Mouse (Mus musculus) liver, adult 2 months (tissue): ENCODE data around the gene Xpo4. TPM values are rescaled to one million over a fixed set of nuclear protein-coding genes. Genes with fewer than 3 reads are reported as not detected.

Experiments used
- DNase-seq: peaks from one replicate; pipeline ENCODE4 v3.0.0-alpha.2; 2011; ENCODE audit warnings: low read depth, low spot score; ENCODE audit errors: extremely low read depth
- H3K27ac ChIP-seq: fragments of 200-500 bp; replicated peaks from 2 replicates; pipeline ENCODE4 v1.5.1; 2012; ENCODE audit warnings: low read depth, mild to moderate bottlenecking, control low read depth, inconsistent platforms, low read length; ENCODE audit not compliant: insufficient read depth
- H3K27me3 ChIP-seq: fragments of 200-500 bp; 2 replicates; pipeline ENCODE4 v1.6.1; 2012; ENCODE audit warnings: mild to moderate bottlenecking, moderate library complexity, low read length, inconsistent platforms; ENCODE audit not compliant: control insufficient read depth, insufficient read depth
- H3K36me3 ChIP-seq: fragments of 200-500 bp; 2 replicates; pipeline ENCODE4 v1.6.1; 2012; ENCODE audit warnings: low read length, inconsistent platforms; ENCODE audit not compliant: control insufficient read depth, insufficient read depth
- H3K4me1 ChIP-seq: fragments of 200-500 bp; 2 replicates; pipeline ENCODE4 v1.6.1; 2011; ENCODE audit warnings: low read length; ENCODE audit not compliant: control insufficient read depth, insufficient read depth
- H3K4me3 ChIP-seq: fragments of 200-500 bp; 2 replicates; pipeline ENCODE4 v1.5.1; 2011; ENCODE audit warnings: low read depth, mild to moderate bottlenecking, control low read depth, low read length, moderate library complexity; ENCODE audit not compliant: insufficient read depth
- H3K79me2 ChIP-seq: fragments of 200-500 bp; 2 replicates; pipeline ENCODE4 v1.6.1; 2012; ENCODE audit warnings: inconsistent platforms, mild to moderate bottlenecking, low read length, moderate library complexity; ENCODE audit not compliant: control insufficient read depth, insufficient read depth
- H3K9ac ChIP-seq: fragments of 200-500 bp; 2 replicates; pipeline ENCODE4 v1.6.1; 2012; ENCODE audit warnings: low read depth, mild to moderate bottlenecking, control low read depth, inconsistent platforms, low read length
- CTCF ChIP-seq: fragments of 200-500 bp; IDR thresholded peaks from 2 replicates; pipeline ENCODE4 v1.5.1; 2011; ENCODE audit warnings: low read depth, low read length, control low read depth
- POLR2A ChIP-seq: fragments of 200-500 bp; IDR thresholded peaks from 2 replicates; pipeline ENCODE4 v1.6.1; 2011; ENCODE audit warnings: low read length, control low read depth; ENCODE audit not compliant: insufficient read depth; ENCODE audit errors: extremely low read depth
- WGBS: fragments of 180-500 bp; shearing (Covaris S2); methylation state at CpG from one replicate; pipeline ENCODE4 v1.1.7; 2018; 5-methylcytosine and 5-hydroxymethylcytosine counted together
- polyA plus RNA-seq: library from polyadenylated mRNA; depleted of rRNA; stranded (reverse); fragments of >200 nt; gene quantifications from 2 replicates; pipeline ENCODE4 v1.2.3, GENCODE M21; 2012
- total RNA-seq: library from RNA; depleted of rRNA; stranded (reverse); fragments of >200 nt; gene quantifications from 2 replicates; pipeline ENCODE4 v1.2.3, GENCODE M21; 2014

Xpo4 gene
- total and polyA plus RNA-seq, 2 experiments: 1.6 to 8.1 TPM

DNA sequence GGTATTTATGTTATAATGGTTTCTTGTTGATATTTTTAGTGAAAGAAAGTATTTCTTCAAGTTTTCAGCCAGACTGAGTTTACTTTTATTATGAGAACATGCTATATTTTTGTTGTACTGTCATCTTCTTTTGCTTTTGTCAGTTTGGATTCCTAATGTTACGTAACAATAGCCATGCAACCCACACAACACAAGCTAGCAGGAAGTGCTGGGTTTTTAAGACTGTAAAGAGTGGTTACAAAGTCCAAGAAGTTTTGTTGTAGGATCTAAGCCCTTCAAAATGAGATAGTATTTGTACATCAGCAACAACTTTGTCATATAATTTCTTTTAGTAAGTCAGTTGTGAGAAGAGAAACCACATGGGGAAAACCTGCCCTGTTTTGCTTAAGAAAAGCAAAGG, 47.6 kb downstream of the Xpo4 start:
- no peaks in the 10 kb centered on the region for H3K4me1 ChIP-seq
- WGBS: 91% methylated on average over 1 of the region's 1 CpGs
- H3K27me3 ChIP-seq: no peaks in the 10 kb centered on the region

DNA sequence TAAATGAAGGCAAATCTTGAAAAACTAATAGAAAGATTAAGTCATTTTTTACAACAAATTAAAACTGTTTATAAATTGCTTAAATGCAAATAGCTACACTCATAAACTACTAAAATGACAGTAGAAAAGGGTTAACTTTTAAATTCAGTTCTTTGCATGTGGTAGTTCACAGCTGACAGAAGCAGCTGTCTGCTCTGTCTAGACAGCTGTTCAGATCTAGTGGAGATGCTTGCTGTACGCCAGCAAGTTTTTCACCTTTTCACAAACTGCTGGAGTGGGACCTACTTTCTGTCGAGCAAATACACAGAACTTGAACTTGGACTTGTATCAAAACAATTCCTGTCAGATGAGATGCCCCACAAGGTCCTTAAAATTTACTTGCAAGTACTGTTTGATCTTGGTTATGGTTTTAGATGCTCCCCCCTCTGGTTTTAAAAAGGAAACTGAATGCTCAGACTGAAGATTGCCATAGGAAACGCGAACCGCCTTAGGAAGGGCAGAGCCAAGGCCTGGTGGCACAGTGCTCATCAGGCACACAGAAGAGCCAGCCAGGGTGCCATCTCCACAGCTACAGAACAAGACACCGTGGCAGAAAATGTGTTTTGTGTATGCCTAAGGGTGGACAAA, 48.8 kb downstream of the Xpo4 start:
- H3K4me1 ChIP-seq: no peaks in the 10 kb centered on the region
- H3K4me3 ChIP-seq: no peak overlapping the region
- H3K27me3 ChIP-seq: no peaks in the 10 kb centered on the region
- H3K9ac ChIP-seq: no peak overlapping the region
- H3K27ac ChIP-seq: no peak overlapping the region
- no peak for DNase-seq
- no peaks in the 10 kb centered on the region for H3K79me2 ChIP-seq
- 82% methylated on average over 6 of the region's 6 CpGs for WGBS
- no peak for TF ChIP-seq POLR2A
- TF ChIP-seq CTCF: no peak
- H3K36me3 ChIP-seq: peaks cover 5% of the 10 kb centered on the region; the same call in 1 of the 2 replicates

More for the DNA sequence above, 47.6 kb downstream of the Xpo4 start:
- Histone ChIP-seq H3K4me3 (no peak overlapping the region), H3K9ac (no peak overlapping the region), H3K36me3 (peaks cover 7% of the 10 kb centered on the region), H3K79me2 (no peaks in the 10 kb centered on the region), H3K27ac (no peak overlapping the region)
- DNase-seq: no peak
- no peak for TF ChIP-seq POLR2A
- no peak for TF ChIP-seq CTCF

DNA sequence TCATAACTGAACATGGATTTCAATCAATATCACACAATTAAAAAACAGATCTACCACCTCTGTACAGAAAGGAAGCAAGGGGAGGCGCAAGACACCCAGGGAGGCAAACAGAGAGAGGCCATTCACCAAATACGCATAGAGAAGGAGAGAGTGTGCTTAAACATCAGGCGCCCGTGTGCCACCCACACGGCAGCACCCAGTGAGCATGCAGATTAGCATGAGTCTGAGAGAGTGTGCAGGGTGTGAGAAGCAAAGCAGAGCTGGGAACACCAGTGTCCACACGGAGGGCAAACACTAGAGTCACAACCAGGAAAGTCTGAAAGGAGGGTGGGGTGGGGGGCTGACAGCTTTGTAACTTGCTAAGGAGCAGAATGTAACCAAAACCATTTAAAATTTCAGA, 49.4 kb downstream of the Xpo4 start:
- WGBS: 90% methylated on average over 6 of the region's 6 CpGs
- H3K27me3 ChIP-seq: no peaks in the 10 kb centered on the region

DNA sequence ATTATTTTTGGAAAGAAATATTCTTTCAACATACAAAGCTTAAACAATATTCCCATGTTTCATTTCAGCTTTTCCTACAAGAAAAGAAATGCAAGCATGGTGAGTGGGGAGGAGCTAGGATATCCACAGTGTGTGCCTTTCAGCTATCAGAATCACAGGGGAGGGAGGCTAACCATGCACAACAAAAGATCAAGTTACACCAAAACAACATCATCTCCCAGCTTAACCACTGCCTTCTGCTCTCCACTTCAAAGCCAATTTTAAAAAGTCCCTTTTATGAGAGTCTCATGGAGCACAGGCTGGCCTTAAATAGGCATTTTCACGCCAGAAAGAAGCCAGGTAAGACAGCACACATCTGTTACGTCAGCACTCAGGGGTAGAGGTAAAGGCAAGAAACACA, 54.2 kb downstream of the Xpo4 start:
- Histone ChIP-seq H3K27ac (no peak overlapping the region), H3K4me3 (no peak overlapping the region), H3K36me3 (0 out of 2 replicates have a peak, but pooled peaks cover 2% of the 10 kb centered on the region), H3K4me1 (no peaks in the 10 kb centered on the region), H3K79me2 (no peaks in the 10 kb centered on the region), H3K9ac (no peak overlapping the region), H3K27me3 (no peaks in the 10 kb centered on the region)
- TF ChIP-seq POLR2A (no peak), CTCF (no peak)
- no peak for DNase-seq
- 99% methylated on average over 2 of the region's 2 CpGs for WGBS

More for the DNA sequence above, 49.4 kb downstream of the Xpo4 start:
- no peak overlapping the region for H3K27ac ChIP-seq
- DNase-seq: no peak
- no peak overlapping the region for H3K9ac ChIP-seq
- no peaks in the 10 kb centered on the region for H3K79me2 ChIP-seq
- peaks cover 5% of the 10 kb centered on the region; the same call in 1 of the 2 replicates for H3K36me3 ChIP-seq
- TF ChIP-seq CTCF (no peak), POLR2A (no peak)
- no peak overlapping the region for H3K4me3 ChIP-seq
- H3K4me1 ChIP-seq: no peaks in the 10 kb centered on the region

DNA sequence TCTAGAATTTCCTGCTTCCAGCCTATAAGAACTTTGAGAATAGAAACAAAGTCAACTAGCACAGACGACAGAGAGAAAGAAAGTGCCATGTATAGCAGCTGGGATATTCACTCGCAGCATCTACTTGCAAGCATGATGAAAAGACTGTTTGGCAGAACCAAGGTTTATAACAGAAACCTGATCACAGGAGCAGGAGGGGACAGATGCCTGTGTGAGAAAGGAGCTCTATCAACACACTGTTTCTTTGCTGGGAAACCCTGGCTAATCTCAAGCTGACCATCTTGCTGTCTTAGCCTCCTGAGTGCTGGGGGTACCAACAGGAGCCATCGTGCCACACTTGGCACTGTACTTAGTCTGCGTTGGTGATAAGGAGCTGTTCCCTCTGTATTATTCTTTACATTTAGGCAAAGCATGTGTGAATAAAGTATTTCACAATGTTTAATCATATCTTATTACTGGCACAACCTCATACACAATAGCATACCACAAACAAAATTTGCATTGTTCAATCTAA, 55.4 kb downstream of the Xpo4 start:
- no peak for DNase-seq
- 94% methylated on average over 4 of the region's 4 CpGs for WGBS

DNA sequence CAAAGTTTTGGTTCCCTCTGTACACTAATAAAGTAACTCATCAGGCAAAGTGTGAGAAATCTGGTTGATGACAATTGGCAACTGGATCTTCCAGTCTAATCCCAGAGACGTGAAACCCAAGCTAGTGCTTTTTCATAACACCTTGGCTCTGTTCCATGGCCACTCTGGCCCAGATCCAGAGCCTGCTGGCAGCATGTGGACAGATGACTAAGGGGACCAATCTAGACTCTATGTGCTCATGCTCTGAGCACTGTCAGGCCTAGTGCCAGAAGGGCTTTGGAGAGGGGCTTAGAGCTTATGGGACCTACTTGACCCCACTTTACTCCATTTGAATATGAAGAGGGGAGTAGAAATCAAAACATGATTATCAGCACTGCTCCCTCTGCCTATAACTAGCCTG, 57.7 kb downstream of the Xpo4 start:
- Histone ChIP-seq H3K27ac (no peak overlapping the region), H3K4me3 (no peak overlapping the region), H3K9ac (no peak overlapping the region), H3K79me2 (no peaks in the 10 kb centered on the region), H3K27me3 (no peaks in the 10 kb centered on the region), H3K36me3 (peaks cover 11% of the 10 kb centered on the region), H3K4me1 (no peaks in the 10 kb centered on the region)
- TF ChIP-seq POLR2A: no peak
- no peak for TF ChIP-seq CTCF
- DNase-seq: peak; percentile 64
- 0% methylated on average over 1 of the region's 1 CpGs for WGBS

More for the DNA sequence above, 55.4 kb downstream of the Xpo4 start:
- Histone ChIP-seq H3K79me2 (no peaks in the 10 kb centered on the region), H3K4me3 (no peak overlapping the region), H3K4me1 (no peaks in the 10 kb centered on the region), H3K27ac (no peak overlapping the region), H3K27me3 (no peaks in the 10 kb centered on the region), H3K9ac (no peak overlapping the region), H3K36me3 (peaks cover 4% of the 10 kb centered on the region)
- TF ChIP-seq POLR2A: no peak
- no peak for TF ChIP-seq CTCF
